Mouse (Mus musculus) olfactory bulb, adult 2 months (tissue): ENCODE results near the gene Galr3.

Source experiments
- CTCF ChIP-seq: fragments of 200-500 bp; IDR thresholded peaks from 2 replicates; pipeline ENCODE4 v1.5.1; 2012; ENCODE audit warnings: low read depth, mild to moderate bottlenecking, low read length, moderate library complexity; ENCODE audit not compliant: insufficient read depth
- POLR2A ChIP-seq: fragments of 200-500 bp; IDR thresholded peaks from 2 replicates; pipeline ENCODE4 v1.6.1; 2012; ENCODE audit warnings: mild to moderate bottlenecking, low read depth, low read length, moderate library complexity; ENCODE audit not compliant: insufficient read depth

- TF ChIP-seq CTCF (no peak), POLR2A (no peak)
These were observed 22.8 kb upstream of the Galr3 start for GRCm38 (mm10) chr15:79018886-79019285.
